Mouse (Mus musculus) MN1 (cell line): ENCODE data around the gene Prnp.

ENCODE experiments used
- DNase-seq: peaks from one replicate; pipeline ENCODE4 v3.0.0-alpha.2; 2016; ENCODE audit warnings: low spot score

The Prnp gene

GRCm38 (mm10) chr2:131906846-131907245 is 2.9 kb upstream of the Prnp start:
- DNase-seq, result no peak

- no peak for DNase-seq
Observed at GRCm38 (mm10) chr2:131907311-131907710, 2.4 kb upstream of the Prnp start.

- peak; percentile 86 for DNase-seq
Observed at GRCm38 (mm10) chr2:131908351-131908861, 1.3 kb upstream of the Prnp start.

- DNase-seq, result no peak
Observed at GRCm38 (mm10) chr2:131908906-131909305, 822 bp upstream of the Prnp start.

- DNase-seq, result no peak
Observed at GRCm38 (mm10) chr2:131910847-131911246, 1.1 kb downstream of the Prnp start.

GRCm38 (mm10) chr2:131911341-131911740 is 1.6 kb downstream of the Prnp start:
- DNase-seq, result peak; percentile 15

GRCm38 (mm10) chr2:131912526-131913258 is 3.0 kb downstream of the Prnp start:
- DNase-seq, result no peak

- no peak for DNase-seq
Observed at GRCm38 (mm10) chr2:131932275-131932902, 22.7 kb downstream of the Prnp start.

GRCm38 (mm10) chr2:131933013-131933412 is 23.3 kb downstream of the Prnp start:
- no peak for DNase-seq

- DNase-seq, result no peak
Observed at GRCm38 (mm10) chr2:131933598-131933997, 23.9 kb downstream of the Prnp start.

GRCm38 (mm10) chr2:131934243-131934642 is 24.5 kb downstream of the Prnp start:
- no peak for DNase-seq

- peak; percentile 67 for DNase-seq
Observed at GRCm38 (mm10) chr2:131935390-131936105, 25.8 kb downstream of the Prnp start.

- DNase-seq, result no peak
Observed at GRCm38 (mm10) chr2:131936410-131936809, 26.7 kb downstream of the Prnp start.

- DNase-seq, result peak; percentile 47
Observed at GRCm38 (mm10) chr2:131939404-131940111, 29.8 kb downstream of the Prnp start.

GRCm38 (mm10) chr2:131940506-131940905 is 30.8 kb downstream of the Prnp start:
- no peak for DNase-seq

- DNase-seq, result no peak
Observed at GRCm38 (mm10) chr2:131941501-131941900, 31.8 kb downstream of the Prnp start.

- DNase-seq, result no peak
Observed at GRCm38 (mm10) chr2:131944370-131944769, 34.6 kb downstream of the Prnp start.

GRCm38 (mm10) chr2:131945225-131945624 is 35.5 kb downstream of the Prnp start:
- peak; percentile 34 for DNase-seq

GRCm38 (mm10) chr2:131945765-131946164 is 36.0 kb downstream of the Prnp start:
- DNase-seq, result no peak

- DNase-seq, result no peak
Observed at GRCm38 (mm10) chr2:131946351-131946750, 36.6 kb downstream of the Prnp start.

- DNase-seq, result no peak
Observed at GRCm38 (mm10) chr2:131948156-131948555, 38.4 kb downstream of the Prnp start.
